Mouse (Mus musculus) hindbrain, embryonic 16.5 days (tissue): ENCODE results near the gene Ikzf3. TPM values are rescaled to one million over a fixed set of nuclear protein-coding genes. Genes with fewer than 3 reads are reported as not detected.

ENCODE experiments used
- ATAC-seq: fragments of 200-750 bp; cut with Nextera tagmentation; 2 replicates; pipeline ENCODE4 v1.8.0; 2017; ENCODE audit warnings: moderate TSS enrichment, moderate library complexity
- H3K27ac ChIP-seq: fragments of 300-500 bp; sonication (generic); 2 replicates; pipeline ENCODE4 v1.5.1; 2014; ENCODE audit warnings: low read depth, mild to moderate bottlenecking, control low read depth, low read length, moderate library complexity
- H3K27me3 ChIP-seq: fragments of 300-500 bp; sonication (generic); replicated peaks from 2 replicates; pipeline ENCODE4 v1.6.1; 2014; ENCODE audit warnings: low read length; ENCODE audit not compliant: control insufficient read depth, insufficient read depth
- H3K36me3 ChIP-seq: fragments of 300-500 bp; sonication (generic); 2 replicates; pipeline ENCODE4 v1.6.1; 2014; ENCODE audit warnings: mild to moderate bottlenecking, low read length, moderate library complexity, mixed read lengths; ENCODE audit not compliant: control insufficient read depth, insufficient read depth
- H3K4me1 ChIP-seq: fragments of 300-500 bp; sonication (generic); 2 replicates; pipeline ENCODE4 v1.6.1; 2014; ENCODE audit warnings: low read depth, low read length; ENCODE audit not compliant: control insufficient read depth, insufficient read depth
- H3K4me2 ChIP-seq: fragments of 300-500 bp; sonication (generic); 2 replicates; pipeline ENCODE4 v1.6.1; 2014; ENCODE audit warnings: mild to moderate bottlenecking, low read length, control low read depth, moderate library complexity
- H3K4me3 ChIP-seq: fragments of 300-500 bp; sonication (generic); 2 replicates; pipeline ENCODE4 v1.5.1; 2014; ENCODE audit warnings: mild to moderate bottlenecking, low read length, control low read depth, moderate library complexity
- H3K9ac ChIP-seq: fragments of 300-500 bp; sonication (generic); 2 replicates; pipeline ENCODE4 v1.6.1; 2014; ENCODE audit warnings: low read depth, mild to moderate bottlenecking, control low read depth, low read length, moderate library complexity
- H3K9me3 ChIP-seq: fragments of 300-500 bp; sonication (generic); 2 replicates; pipeline ENCODE4 v1.6.1; 2014; ENCODE audit warnings: mild to moderate bottlenecking, low read length, moderate library complexity; ENCODE audit not compliant: control insufficient read depth
- WGBS: fragments of 180-500 bp; shearing (Covaris S2); extraction: QIAGEN DNeasy Blood & Tissue Kit; methylation state at CpG from one replicate; pipeline ENCODE4 v1.1.7; 2014; 5-methylcytosine and 5-hydroxymethylcytosine counted together
- polyA plus RNA-seq: library from polyadenylated mRNA; unstranded; fragments of >200 nt; fragmentation: Nextera tagmentation; extraction: Ambion mirVana; gene quantifications from 2 replicates; pipeline ENCODE4 v1.2.1, GENCODE M21; 2015

Gene Ikzf3
- polyA plus RNA-seq, 1 experiment from 2014 or later: 0.45 TPM

DNA sequence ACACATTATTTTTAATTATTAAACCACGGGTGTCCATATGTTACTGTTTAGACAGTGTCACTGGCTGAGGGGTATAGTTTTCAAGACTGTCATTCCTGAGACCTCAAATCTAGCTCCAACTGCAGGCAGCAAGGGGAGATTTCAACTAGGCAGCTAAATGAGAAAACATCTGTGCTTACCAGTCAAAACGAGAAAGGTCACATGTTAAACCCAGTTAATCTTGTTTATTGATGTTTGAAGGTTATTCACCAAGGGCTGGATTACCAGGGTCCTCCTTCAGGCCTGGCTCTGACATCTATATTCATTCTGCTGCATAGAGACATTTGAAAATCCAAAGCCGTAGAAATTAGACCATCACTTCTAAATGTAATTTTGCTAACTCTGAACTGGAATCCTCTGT is 40.9 kb downstream of the Ikzf3 start:
- Histone ChIP-seq H3K9me3 (no peaks in the 10 kb centered on the region), H3K27ac (no peak overlapping the region), H3K4me1 (peaks cover 2% of the 10 kb centered on the region; the same call in 1 of the 2 replicates), H3K36me3 (no peaks in the 10 kb centered on the region), H3K4me2 (no peak overlapping the region), H3K27me3 (no peaks in the 10 kb centered on the region), H3K4me3 (no peak overlapping the region), H3K9ac (no peak overlapping the region)
- WGBS: 66% methylated on average over 3 of the region's 3 CpGs
- ATAC-seq: no peak

DNA sequence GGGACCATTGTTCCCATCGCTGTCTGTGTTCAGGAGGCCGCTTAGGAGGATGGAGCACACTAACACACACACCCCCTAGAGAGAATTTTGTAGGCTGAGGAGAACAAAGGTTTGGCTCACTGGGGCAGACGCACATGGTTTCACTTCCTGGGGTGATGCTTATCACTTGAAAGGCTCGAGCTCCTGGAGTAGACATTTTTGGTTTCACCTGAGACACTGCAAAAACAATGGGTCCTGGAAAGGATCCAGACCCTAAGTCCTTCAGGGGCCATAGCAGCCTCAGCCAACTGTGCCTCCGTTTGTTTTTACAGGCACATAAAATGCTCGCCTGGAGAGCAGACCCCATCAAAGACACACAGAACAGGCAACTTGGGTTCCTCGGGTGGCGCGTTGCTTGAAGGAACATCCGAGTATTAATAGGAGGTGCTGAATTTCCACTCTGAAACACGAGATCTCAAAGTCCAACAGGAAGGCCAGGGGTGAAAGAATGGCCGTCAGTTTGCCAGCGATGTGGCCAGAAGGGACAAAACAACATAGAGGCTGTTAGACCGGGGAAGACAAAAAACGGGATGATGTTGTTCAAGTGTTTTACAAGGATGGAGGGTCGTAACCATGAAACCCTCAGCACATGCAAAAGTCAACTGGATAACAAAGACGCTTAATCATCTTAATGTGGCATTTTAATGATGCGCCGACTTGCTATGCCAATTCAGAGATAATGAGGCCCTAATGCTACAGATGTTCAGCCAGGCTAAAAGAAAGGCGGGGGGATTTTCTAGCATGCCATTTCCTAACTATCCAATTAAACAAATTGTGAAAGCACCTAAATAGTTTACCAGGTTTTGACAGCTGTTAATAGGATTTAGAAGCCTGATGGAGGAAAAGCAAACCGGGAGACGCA is 48.2 kb downstream of the Ikzf3 start:
- H3K27me3 ChIP-seq: no peaks in the 10 kb centered on the region
- no peaks in the 10 kb centered on the region for H3K36me3 ChIP-seq
- peak; percentile 37; the same call in 1 of the 2 replicates for ATAC-seq
- H3K27ac ChIP-seq: peak overlapping the region; percentile 32
- peaks cover 6% of the 10 kb centered on the region for H3K4me1 ChIP-seq
- no peak overlapping the region for H3K4me3 ChIP-seq
- H3K4me2 ChIP-seq: no peak overlapping the region
- no peak overlapping the region for H3K9ac ChIP-seq
- 39% methylated on average over 22 of the region's 22 CpGs for WGBS
- no peaks in the 10 kb centered on the region for H3K9me3 ChIP-seq

DNA sequence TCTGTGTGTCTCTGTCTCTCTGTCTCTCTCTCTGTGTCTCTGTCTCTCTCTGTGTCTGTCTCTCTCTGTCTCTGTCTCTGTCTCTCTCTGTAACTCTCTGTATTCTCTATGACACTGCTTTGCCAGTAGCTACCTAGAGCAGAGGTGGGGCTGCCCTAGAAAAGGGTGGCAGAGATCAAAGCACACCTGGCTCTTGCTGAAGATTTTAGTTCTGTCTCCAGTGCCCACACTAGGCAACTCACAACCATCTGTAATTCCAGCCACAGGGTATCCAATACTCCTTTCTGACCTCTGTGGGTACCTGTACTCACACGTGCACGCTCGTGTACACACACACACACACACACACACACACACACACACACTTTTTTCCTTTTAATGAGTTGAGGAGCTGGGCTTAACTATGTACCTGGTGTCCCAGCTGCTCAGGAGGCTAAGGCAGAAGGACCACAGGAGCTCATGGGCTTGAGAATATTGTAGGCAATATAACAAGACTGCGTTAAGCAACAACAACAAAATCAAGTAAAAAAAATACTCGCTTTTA is 50.6 kb downstream of the Ikzf3 start:
- no peak overlapping the region for H3K27ac ChIP-seq
- no peaks in the 10 kb centered on the region for H3K9me3 ChIP-seq
- H3K4me1 ChIP-seq: peaks cover 4% of the 10 kb centered on the region
- no peak overlapping the region for H3K9ac ChIP-seq
- H3K4me3 ChIP-seq: no peak overlapping the region
- ATAC-seq: no peak
- 96% methylated on average over 5 of the region's 5 CpGs for WGBS
- H3K27me3 ChIP-seq: no peaks in the 10 kb centered on the region
- H3K4me2 ChIP-seq: no peak overlapping the region
- no peaks in the 10 kb centered on the region for H3K36me3 ChIP-seq

DNA sequence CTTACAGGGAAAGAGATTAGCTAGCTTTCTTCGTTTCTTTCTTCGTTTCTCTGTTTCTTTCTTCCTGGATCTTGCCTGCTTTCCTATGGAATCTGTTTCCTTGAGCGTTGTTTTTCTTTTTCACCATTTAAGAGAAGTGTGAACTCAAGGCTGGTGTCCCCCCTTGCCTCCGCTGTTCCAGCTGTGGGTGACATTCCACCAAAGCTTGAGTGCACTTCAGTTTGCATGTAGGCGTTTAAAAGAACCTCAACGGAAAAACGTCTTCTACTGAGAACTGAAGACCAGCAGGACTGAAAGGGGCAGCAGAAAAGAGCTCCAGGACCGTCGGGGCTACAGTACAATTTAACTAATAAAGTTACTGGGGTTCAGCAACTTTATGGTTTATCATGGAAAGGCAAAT is 52.4 kb downstream of the Ikzf3 start:
- ATAC-seq: no peak
- Histone ChIP-seq H3K36me3 (no peaks in the 10 kb centered on the region), H3K4me2 (no peak overlapping the region), H3K4me1 (peaks cover 4% of the 10 kb centered on the region), H3K27ac (no peak overlapping the region), H3K4me3 (no peak overlapping the region), H3K9ac (no peak overlapping the region), H3K9me3 (no peaks in the 10 kb centered on the region), H3K27me3 (no peaks in the 10 kb centered on the region)
- 62% methylated on average over 9 of the region's 9 CpGs for WGBS

DNA sequence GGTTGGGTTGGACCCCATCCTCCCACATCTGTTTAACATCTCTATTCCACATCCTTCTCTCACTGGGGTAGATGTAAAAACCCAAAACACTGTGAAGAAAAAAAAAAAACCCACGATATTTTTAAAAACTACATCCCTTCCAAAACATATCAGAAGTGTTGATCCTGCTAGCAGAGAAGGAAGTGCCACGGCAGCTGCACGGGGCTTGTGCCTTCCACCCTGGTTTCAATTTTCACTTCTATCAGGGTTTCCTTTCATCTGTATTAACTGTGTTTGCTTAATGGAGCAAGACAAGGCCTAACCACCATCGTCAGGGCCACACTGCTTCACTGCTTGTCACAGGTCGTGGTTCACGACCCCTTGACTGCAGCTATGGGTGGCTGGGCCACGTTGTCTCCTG is 52.9 kb downstream of the Ikzf3 start:
- 14% methylated on average over 7 of the region's 7 CpGs for WGBS
- no peak overlapping the region for H3K4me3 ChIP-seq
- no peaks in the 10 kb centered on the region for H3K27me3 ChIP-seq
- peaks cover 4% of the 10 kb centered on the region for H3K4me1 ChIP-seq
- no peaks in the 10 kb centered on the region for H3K9me3 ChIP-seq
- no peak for ATAC-seq
- H3K27ac ChIP-seq: no peak overlapping the region
- H3K36me3 ChIP-seq: no peaks in the 10 kb centered on the region
- no peak overlapping the region for H3K9ac ChIP-seq
- no peak overlapping the region for H3K4me2 ChIP-seq

DNA sequence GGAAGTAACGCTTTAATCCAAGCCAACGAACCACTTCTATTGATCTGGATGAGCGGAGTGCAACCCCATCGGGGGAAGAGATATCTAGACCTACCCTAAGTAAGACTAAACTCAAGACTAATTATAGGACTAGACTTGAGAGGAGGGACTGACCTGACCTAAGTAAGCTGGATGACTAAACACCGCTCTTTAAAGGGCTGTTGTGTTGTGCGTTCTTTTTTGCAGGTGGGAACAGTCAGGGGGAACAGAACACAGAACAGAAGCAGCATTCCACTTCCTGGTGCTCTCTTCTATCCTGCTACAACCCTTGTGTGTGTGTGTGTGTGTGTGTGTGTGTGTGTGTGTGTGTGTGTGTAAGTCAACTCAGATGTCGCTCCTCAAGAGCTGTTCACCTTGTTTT is 54.3 kb downstream of the Ikzf3 start:
- Histone ChIP-seq H3K4me3 (no peak overlapping the region), H3K4me1 (no peaks in the 10 kb centered on the region), H3K27ac (no peak overlapping the region), H3K9ac (no peak overlapping the region), H3K9me3 (no peaks in the 10 kb centered on the region), H3K36me3 (no peaks in the 10 kb centered on the region), H3K27me3 (no peaks in the 10 kb centered on the region), H3K4me2 (no peak overlapping the region)
- 84% methylated on average over 7 of the region's 7 CpGs for WGBS
- no peak for ATAC-seq

DNA sequence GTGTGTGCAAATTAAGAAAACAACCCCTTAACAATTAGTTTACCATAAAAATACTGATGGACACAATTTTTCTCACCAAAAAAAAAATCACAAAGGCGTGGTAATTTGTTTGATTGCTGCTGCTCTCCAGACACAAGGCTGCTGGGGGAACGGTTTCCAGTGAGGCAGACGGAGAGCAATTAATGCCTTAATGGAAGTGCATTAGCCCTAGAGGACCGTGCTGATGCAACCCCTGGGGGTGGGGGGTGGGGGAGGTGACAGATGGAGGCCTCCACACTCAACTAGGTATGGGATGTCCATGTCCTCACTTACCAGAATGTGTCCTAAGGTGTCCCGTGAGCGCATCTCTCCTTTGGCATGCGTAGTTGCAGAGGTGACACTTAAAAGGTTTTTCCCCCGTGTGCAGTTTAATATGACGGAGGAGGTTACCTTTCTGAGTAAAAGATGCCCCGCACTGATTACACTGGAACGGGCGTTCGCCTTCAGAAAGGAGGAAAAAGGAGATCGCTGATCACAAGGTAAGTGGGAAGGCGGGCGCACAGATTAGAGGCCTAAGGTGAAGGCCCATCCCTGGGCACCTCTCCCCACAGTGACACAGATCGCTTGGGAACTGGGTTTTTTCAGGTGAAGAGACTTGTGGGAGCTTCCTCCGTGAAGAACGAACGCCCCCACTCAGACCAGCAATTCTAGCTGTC is 57.1 kb downstream of the Ikzf3 start:
- no peak overlapping the region for H3K9ac ChIP-seq
- H3K36me3 ChIP-seq: no peaks in the 10 kb centered on the region
- no peaks in the 10 kb centered on the region for H3K9me3 ChIP-seq
- ATAC-seq: no peak
- WGBS: 64% methylated on average over 20 of the region's 20 CpGs
- no peak overlapping the region for H3K27ac ChIP-seq
- no peaks in the 10 kb centered on the region for H3K4me1 ChIP-seq
- H3K27me3 ChIP-seq: no peaks in the 10 kb centered on the region
- no peak overlapping the region for H3K4me3 ChIP-seq
- H3K4me2 ChIP-seq: no peak overlapping the region

- no peaks in the 10 kb centered on the region for H3K9me3 ChIP-seq
- no peak for ATAC-seq
- WGBS: 85% methylated on average over 4 of the region's 5 CpGs
- no peak overlapping the region for H3K9ac ChIP-seq
- no peak overlapping the region for H3K4me2 ChIP-seq
- H3K27me3 ChIP-seq: no peaks in the 10 kb centered on the region
- no peaks in the 10 kb centered on the region for H3K36me3 ChIP-seq
- H3K27ac ChIP-seq: no peak overlapping the region
- H3K4me1 ChIP-seq: no peaks in the 10 kb centered on the region
- no peak overlapping the region for H3K4me3 ChIP-seq
Measured at GRCm38 (mm10) chr11:98487526-98488040, 58.2 kb downstream of the Ikzf3 start.

GRCm38 (mm10) chr11:98485749-98486148 is 60.1 kb downstream of the Ikzf3 start:
- H3K27ac ChIP-seq: no peak overlapping the region
- no peak overlapping the region for H3K4me2 ChIP-seq
- H3K4me3 ChIP-seq: no peak overlapping the region
- no peaks in the 10 kb centered on the region for H3K36me3 ChIP-seq
- WGBS: 86% methylated on average over 2 of the region's 2 CpGs
- ATAC-seq: no peak
- no peak overlapping the region for H3K9ac ChIP-seq
- H3K9me3 ChIP-seq: no peaks in the 10 kb centered on the region
- H3K4me1 ChIP-seq: no peaks in the 10 kb centered on the region
- H3K27me3 ChIP-seq: no peaks in the 10 kb centered on the region
